8 mouse cellular contexts compared by ENCODE assay signal in genomic region chr6:137647646-137648045, GRCm38 (mm10). TPM values are rescaled to one million over a fixed set of nuclear protein-coding genes. Genes with fewer than 3 reads are reported as not detected.
DNase-seq lines count a peak whose midpoint lies in the region; ATAC-seq and TF ChIP-seq lines count a peak whose summit lies in the region.

No protein-coding gene starts in this region.

- no peak for ATAC-seq in forebrain, embryonic 15.5 days (replicated peaks)
- no peak for ATAC-seq in limb, embryonic 14.5 days (ENCODE audit: low FRiP score, low read depth)
- ATAC-seq in stomach, postnatal 0 days (ENCODE audit: low FRiP score, low TSS enrichment), result no peak

- no peaks in the 10 kb centered on the region for H3K36me3 ChIP-seq in forebrain, embryonic 15.5 days
- no peaks in the 10 kb centered on the region for H3K36me3 ChIP-seq in limb, embryonic 14.5 days (ENCODE audit: control insufficient read depth, insufficient read depth, low read length)
- H3K36me3 ChIP-seq in stomach, postnatal 0 days (ENCODE audit: control insufficient read depth, insufficient read depth, low read length), result no peaks in the 10 kb centered on the region

- peak overlapping the region; percentile 92 for H3K4me2 ChIP-seq in forebrain, embryonic 15.5 days (replicated peaks)
- peak overlapping the region; percentile 78 for H3K4me2 ChIP-seq in limb, embryonic 14.5 days (replicated peaks; ENCODE audit: low read depth, low read length, severe bottlenecking)
- peak overlapping the region; percentile 72 for H3K4me2 ChIP-seq in stomach, postnatal 0 days (replicated peaks; ENCODE audit: low read depth)

- peaks cover 14% of the 10 kb centered on the region for H3K4me1 ChIP-seq in forebrain, embryonic 15.5 days
- peaks cover 4% of the 10 kb centered on the region; the same call in 1 of the 2 replicates for H3K4me1 ChIP-seq in limb, embryonic 14.5 days (ENCODE audit: control insufficient read depth, insufficient read depth, low read length)
- no peaks in the 10 kb centered on the region for H3K4me1 ChIP-seq in stomach, postnatal 0 days (replicated peaks; ENCODE audit: control insufficient read depth, insufficient read depth)

- no peak overlapping the region for H3K9ac ChIP-seq in forebrain, embryonic 15.5 days (replicated peaks)
- peak overlapping the region; percentile 81; the same call in 1 of the 2 replicates for H3K9ac ChIP-seq in limb, embryonic 14.5 days (ENCODE audit: low read depth, low read length, severe bottlenecking)
- peak overlapping the region; percentile 72 for H3K9ac ChIP-seq in stomach, postnatal 0 days (ENCODE audit: low read length)

- no peak for TF ChIP-seq EP300 in stomach, postnatal 0 days (optimal IDR thresholded peaks at IDR 0.05)

- no peak overlapping the region for H3K27ac ChIP-seq in forebrain, embryonic 15.5 days (replicated peaks)
- 0 out of 2 replicates have a peak overlapping the region, but pooled peaks have one; percentile 20 for H3K27ac ChIP-seq in limb, embryonic 14.5 days (replicated peaks; ENCODE audit: low read depth, low read length)
- no peak overlapping the region for H3K27ac ChIP-seq in stomach, postnatal 0 days (replicated peaks)

- DNase-seq in adrenal gland, postnatal 10 days, result peak; percentile 15
- no peak for DNase-seq in adrenal gland, postnatal 4 days (ENCODE audit: low spot score in 2 of 2)
- DNase-seq in 3134 (ENCODE audit: extremely low read depth, insufficient read length, low spot score), result peak; percentile 35
- peak; percentile 7 for DNase-seq in limb, embryonic 14.5 days (ENCODE audit: low spot score)
- DNase-seq in stomach, postnatal 0 days (ENCODE audit: low spot score), result no peak
- DNase-seq in embryo, embryonic 10.5 days (ENCODE audit: low spot score), result no peak
- DNase-seq in spleen, adult 12 weeks (ENCODE audit: low spot score), result no peak

- TF ChIP-seq CTCF in stomach, postnatal 0 days (IDR thresholded peaks at IDR 0.05; ENCODE audit: low read depth), result no peak

- no peak for TF ChIP-seq POLR2A in limb, embryonic 14.5 days (IDR thresholded peaks at IDR 0.05; ENCODE audit: borderline replicate concordance, extremely low read depth, insufficient read depth, insufficient read length)

- H3K27me3 ChIP-seq in forebrain, embryonic 15.5 days, result 0 out of 2 replicates have a peak, but pooled peaks cover 6% of the 10 kb centered on the region
- no peaks in the 10 kb centered on the region for H3K27me3 ChIP-seq in limb, embryonic 14.5 days (ENCODE audit: control insufficient read depth, insufficient read depth, low read length)
- no peaks in the 10 kb centered on the region for H3K27me3 ChIP-seq in stomach, postnatal 0 days (ENCODE audit: control insufficient read depth, insufficient read depth, low read length)

- H3K9me3 ChIP-seq in forebrain, embryonic 15.5 days, result no peaks in the 10 kb centered on the region
- H3K9me3 ChIP-seq in limb, embryonic 14.5 days (ENCODE audit: control insufficient read depth, low read length), result no peaks in the 10 kb centered on the region
- no peaks in the 10 kb centered on the region for H3K9me3 ChIP-seq in stomach, postnatal 0 days (ENCODE audit: control insufficient read depth, low read length)

- H3K4me3 ChIP-seq in forebrain, embryonic 15.5 days, result peak overlapping the region; percentile 88
- H3K4me3 ChIP-seq in limb, embryonic 14.5 days (replicated peaks; ENCODE audit: low read length), result peak overlapping the region; percentile 76
- peak overlapping the region; percentile 71 for H3K4me3 ChIP-seq in stomach, postnatal 0 days (ENCODE audit: low read depth, low read length)

- 13% methylated on average over 10 of the region's 10 CpGs for WGBS in forebrain, embryonic 15.5 days
- 16% methylated on average over 10 of the region's 10 CpGs for WGBS in limb, embryonic 14.5 days
- 31% methylated on average over 10 of the region's 10 CpGs for WGBS in stomach, postnatal 0 days

RNA-seq across cellular contexts. Expression of gene Eps8, which starts 7.0 kb away (rescaled TPM):
- 10 to 100 TPM; 23.3 to 26.0 TPM for total RNA-seq in adrenal gland, postnatal 10 days (2021)
- total RNA-seq in adrenal gland, postnatal 4 days (2021), result 10 to 100 TPM; 32.4 to 44.6 TPM
- polyA plus RNA-seq in forebrain, embryonic 15.5 days (2015; fragmentation: Nextera tagmentation; extraction: Ambion mirVana), result 12.6 and 14.2 TPM in 2 replicates
- 13.4 and 14.9 TPM in 2 replicates for polyA plus RNA-seq in limb, embryonic 14.5 days (2012; rRNA removed)
- polyA plus RNA-seq in limb, embryonic 14.5 days (2014; fragmentation: Nextera tagmentation; extraction: Ambion mirVana), result 33.3 and 33.6 TPM in 2 replicates
- 17.6 and 23.1 TPM in 2 replicates for polyA plus RNA-seq in stomach, postnatal 0 days (2015; fragmentation: Nextera tagmentation; extraction: Ambion mirVana)

Comparison
In these comparisons a context has a peak if more than half of its experiments do, and no peak if none do; other contexts are left out.
1. DNase-seq: peak in adrenal gland, postnatal 10 days (single experiment), 3134 (single experiment) and limb, embryonic 14.5 days (single experiment); none in adrenal gland, postnatal 4 days (0 of 2), stomach, postnatal 0 days (single experiment), embryo, embryonic 10.5 days (single experiment) and spleen, adult 12 weeks (single experiment).
2. Peak in every context shown above with its lines, with median percentiles within 50 percentile points of each other: H3K4me2 ChIP-seq and H3K4me3 ChIP-seq.